Mouse (Mus musculus) heart, embryonic 11.5 days (tissue): Measurements from ENCODE around the gene Reep3. TPM values are rescaled to one million over a fixed set of nuclear protein-coding genes. Genes with fewer than 3 reads are reported as not detected.

ENCODE experiments used
- ATAC-seq: fragments of 200-750 bp; cut with Nextera tagmentation; replicated peaks from 2 replicates; pipeline ENCODE4 v1.8.0; 2017; ENCODE audit warnings: moderate library complexity; ENCODE audit not compliant: insufficient number of reproducible peaks, low FRiP score, low TSS enrichment
- H3K27ac ChIP-seq: fragments of 300-500 bp; sonication (generic); 2 replicates; pipeline ENCODE4 v1.5.1; 2014; ENCODE audit warnings: mild to moderate bottlenecking, low read depth, low read length
- H3K27me3 ChIP-seq: fragments of 300-500 bp; sonication (generic); 2 replicates; pipeline ENCODE4 v1.6.1; 2014; ENCODE audit warnings: mild to moderate bottlenecking, low read length, mixed read lengths; ENCODE audit not compliant: control insufficient read depth, insufficient read depth
- H3K36me3 ChIP-seq: fragments of 300-500 bp; sonication (generic); 2 replicates; pipeline ENCODE4 v1.6.1; 2014; ENCODE audit warnings: mild to moderate bottlenecking, low read length, moderate library complexity, mixed read lengths; ENCODE audit not compliant: control insufficient read depth, insufficient read depth
- H3K4me1 ChIP-seq: fragments of 300-500 bp; sonication (generic); 2 replicates; pipeline ENCODE4 v1.6.1; 2014; ENCODE audit warnings: low read length; ENCODE audit not compliant: control insufficient read depth, insufficient read depth
- H3K4me2 ChIP-seq: fragments of 300-500 bp; sonication (generic); 2 replicates; pipeline ENCODE4 v1.6.1; 2014; ENCODE audit warnings: mild to moderate bottlenecking, moderate library complexity
- H3K4me3 ChIP-seq: fragments of 300-500 bp; sonication (generic); 2 replicates; pipeline ENCODE4 v1.5.1; 2014; ENCODE audit warnings: low read depth, low read length
- H3K9ac ChIP-seq: fragments of 300-500 bp; sonication (generic); 2 replicates; pipeline ENCODE4 v1.6.1; 2014; ENCODE audit warnings: mild to moderate bottlenecking, low read depth, low read length, moderate library complexity
- H3K9me3 ChIP-seq: fragments of 300-500 bp; sonication (generic); replicated peaks from 2 replicates; pipeline ENCODE4 v1.6.1; 2016; ENCODE audit warnings: low read length; ENCODE audit not compliant: control insufficient read depth
- WGBS: fragments of 180-500 bp; shearing (Covaris S2); extraction: QIAGEN DNeasy Blood & Tissue Kit; methylation state at CpG from one replicate; pipeline ENCODE4 v1.1.7; 2014; ENCODE audit not compliant: insufficient replicate concordance; 5-methylcytosine and 5-hydroxymethylcytosine counted together
- polyA plus RNA-seq: library from polyadenylated mRNA; unstranded; fragments of >200 nt; fragmentation: Nextera tagmentation; extraction: Ambion mirVana; gene quantifications from 2 replicates; pipeline ENCODE4 v1.2.1, GENCODE M21; 2014

Gene Reep3
- polyA plus RNA-seq, 1 experiment from 2014 or later, result 23.7 TPM

- Histone ChIP-seq H3K36me3 (no peaks in the 10 kb centered on the region), H3K27ac (no peak overlapping the region), H3K27me3 (no peaks in the 10 kb centered on the region), H3K4me2 (no peak overlapping the region), H3K9me3 (no peaks in the 10 kb centered on the region), H3K9ac (no peak overlapping the region), H3K4me3 (no peak overlapping the region), H3K4me1 (no peaks in the 10 kb centered on the region)
- WGBS, result 83% methylated on average over 5 of the region's 5 CpGs
- no peak for ATAC-seq
These were observed 113.7 kb downstream of the Reep3 start for GRCm38 (mm10) chr10:66983043-66983442.

GRCm38 (mm10) chr10:66978215-66978614 lies 118.5 kb downstream of the Reep3 start:
- no peak overlapping the region for H3K9ac ChIP-seq
- no peaks in the 10 kb centered on the region for H3K4me1 ChIP-seq
- no peaks in the 10 kb centered on the region for H3K36me3 ChIP-seq
- ATAC-seq, result no peak
- H3K27me3 ChIP-seq, result no peaks in the 10 kb centered on the region
- 68% methylated on average over 2 of the region's 2 CpGs for WGBS
- no peak overlapping the region for H3K4me2 ChIP-seq
- H3K4me3 ChIP-seq, result no peak overlapping the region
- H3K27ac ChIP-seq, result no peak overlapping the region
- no peaks in the 10 kb centered on the region for H3K9me3 ChIP-seq

GRCm38 (mm10) chr10:66977093-66977492 lies 119.7 kb downstream of the Reep3 start:
- H3K27ac ChIP-seq, result no peak overlapping the region
- H3K27me3 ChIP-seq, result no peaks in the 10 kb centered on the region
- no peak overlapping the region for H3K9ac ChIP-seq
- H3K4me2 ChIP-seq, result no peak overlapping the region
- ATAC-seq, result no peak
- WGBS, result 85% methylated on average over 3 of the region's 3 CpGs
- H3K4me3 ChIP-seq, result no peak overlapping the region
- H3K4me1 ChIP-seq, result no peaks in the 10 kb centered on the region
- no peaks in the 10 kb centered on the region for H3K9me3 ChIP-seq
- no peaks in the 10 kb centered on the region for H3K36me3 ChIP-seq

- Histone ChIP-seq H3K27ac (no peak overlapping the region), H3K9ac (no peak overlapping the region)
- WGBS, result 85% methylated on average over 1 of the region's 1 CpGs
These were observed 121.3 kb downstream of the Reep3 start for GRCm38 (mm10) chr10:66975451-66975850.

GRCm38 (mm10) chr10:66974417-66974816 lies 122.3 kb downstream of the Reep3 start:
- 70% methylated on average over 4 of the region's 4 CpGs for WGBS

More at GRCm38 (mm10) chr10:66975451-66975850, 121.3 kb downstream of the Reep3 start:
- H3K4me2 ChIP-seq, result no peak overlapping the region
- H3K4me3 ChIP-seq, result no peak overlapping the region
- no peaks in the 10 kb centered on the region for H3K36me3 ChIP-seq
- no peaks in the 10 kb centered on the region for H3K4me1 ChIP-seq
- ATAC-seq, result no peak
- H3K27me3 ChIP-seq, result no peaks in the 10 kb centered on the region
- H3K9me3 ChIP-seq, result no peaks in the 10 kb centered on the region

GRCm38 (mm10) chr10:66973866-66974265 lies 122.9 kb downstream of the Reep3 start:
- no peaks in the 10 kb centered on the region for H3K4me1 ChIP-seq
- WGBS, result 67% methylated on average over 6 of the region's 6 CpGs
- H3K4me2 ChIP-seq, result no peak overlapping the region

More at GRCm38 (mm10) chr10:66974417-66974816, 122.3 kb downstream of the Reep3 start:
- Histone ChIP-seq H3K4me3 (no peak overlapping the region), H3K9ac (no peak overlapping the region), H3K4me2 (no peak overlapping the region), H3K9me3 (no peaks in the 10 kb centered on the region), H3K27ac (no peak overlapping the region), H3K36me3 (no peaks in the 10 kb centered on the region), H3K27me3 (no peaks in the 10 kb centered on the region), H3K4me1 (no peaks in the 10 kb centered on the region)
- ATAC-seq, result no peak

GRCm38 (mm10) chr10:66973274-66973673 lies 123.5 kb downstream of the Reep3 start:
- H3K9me3 ChIP-seq, result no peaks in the 10 kb centered on the region
- no peaks in the 10 kb centered on the region for H3K36me3 ChIP-seq
- no peaks in the 10 kb centered on the region for H3K4me1 ChIP-seq
- 55% methylated on average over 2 of the region's 2 CpGs for WGBS
- no peak overlapping the region for H3K4me2 ChIP-seq
- H3K27ac ChIP-seq, result no peak overlapping the region
- ATAC-seq, result no peak
- H3K9ac ChIP-seq, result no peak overlapping the region
- H3K27me3 ChIP-seq, result no peaks in the 10 kb centered on the region
- H3K4me3 ChIP-seq, result no peak overlapping the region

More at GRCm38 (mm10) chr10:66973866-66974265, 122.9 kb downstream of the Reep3 start:
- ATAC-seq, result no peak
- H3K9me3 ChIP-seq, result no peaks in the 10 kb centered on the region
- no peaks in the 10 kb centered on the region for H3K27me3 ChIP-seq
- H3K9ac ChIP-seq, result no peak overlapping the region
- H3K27ac ChIP-seq, result no peak overlapping the region
- no peak overlapping the region for H3K4me3 ChIP-seq
- H3K36me3 ChIP-seq, result no peaks in the 10 kb centered on the region

- no peak for ATAC-seq
- no peaks in the 10 kb centered on the region for H3K27me3 ChIP-seq
- 86% methylated on average over 23 of the region's 23 CpGs for WGBS
- no peaks in the 10 kb centered on the region for H3K36me3 ChIP-seq
- no peak overlapping the region for H3K9ac ChIP-seq
- no peaks in the 10 kb centered on the region for H3K9me3 ChIP-seq
- no peak overlapping the region for H3K4me2 ChIP-seq
- H3K4me1 ChIP-seq, result no peaks in the 10 kb centered on the region
- H3K4me3 ChIP-seq, result no peak overlapping the region
- no peak overlapping the region for H3K27ac ChIP-seq
These were observed 126.2 kb downstream of the Reep3 start for GRCm38 (mm10) chr10:66970336-66971115.

- H3K36me3 ChIP-seq, result no peaks in the 10 kb centered on the region
- H3K4me2 ChIP-seq, result no peak overlapping the region
- no peaks in the 10 kb centered on the region for H3K27me3 ChIP-seq
- no peak overlapping the region for H3K27ac ChIP-seq
- WGBS, result 52% methylated on average over 2 of the region's 2 CpGs
- no peak for ATAC-seq
- no peak overlapping the region for H3K9ac ChIP-seq
- no peaks in the 10 kb centered on the region for H3K9me3 ChIP-seq
- no peaks in the 10 kb centered on the region for H3K4me1 ChIP-seq
- H3K4me3 ChIP-seq, result no peak overlapping the region
These were observed 127.2 kb downstream of the Reep3 start for GRCm38 (mm10) chr10:66969581-66969980.
